Mouse (Mus musculus) adrenal gland, postnatal 36 days (tissue): Measurements from ENCODE around the gene Prkag1. TPM values are rescaled to one million over a fixed set of nuclear protein-coding genes. Genes with fewer than 3 reads are reported as not detected.

Experiments
- DNase-seq, 2 experiments: peaks; one replicate each; pipeline ENCODE4 v3.0.0; 2021; ENCODE audit warnings: mixed read lengths in 1 of 2
- total RNA-seq, 2 experiments: library from RNA; stranded (reverse); gene quantifications; 2 replicates each; pipeline ENCODE4 v1.2.3; 2021

Prkag1 gene
- total RNA-seq, 2 experiments from 2014 or later: 68.3 to 87.0 TPM

GRCm38 (mm10) chr15:98853161-98853937 lies 22.0 kb upstream of the Prkag1 start:
- DNase-seq: no peak

- no peak for DNase-seq
These were observed 21.4 kb upstream of the Prkag1 start for GRCm38 (mm10) chr15:98852733-98853132.

GRCm38 (mm10) chr15:98852071-98852470 lies 20.8 kb upstream of the Prkag1 start:
- no peak for DNase-seq

GRCm38 (mm10) chr15:98851229-98851818 lies 20.0 kb upstream of the Prkag1 start:
- no peak for DNase-seq

- DNase-seq: peak in 1 of 2 experiments; percentile 43
These were observed 19.3 kb upstream of the Prkag1 start for GRCm38 (mm10) chr15:98850668-98851067.

GRCm38 (mm10) chr15:98849956-98850600 lies 18.8 kb upstream of the Prkag1 start:
- DNase-seq: no peak

- DNase-seq: no peak
These were observed 17.8 kb upstream of the Prkag1 start for GRCm38 (mm10) chr15:98849165-98849564.

- DNase-seq: no peak
These were observed 14.8 kb upstream of the Prkag1 start for GRCm38 (mm10) chr15:98846140-98846539.

- DNase-seq: no peak
These were observed 13.8 kb upstream of the Prkag1 start for GRCm38 (mm10) chr15:98845149-98845548.

- no peak for DNase-seq
These were observed 12.4 kb upstream of the Prkag1 start for GRCm38 (mm10) chr15:98843595-98844223.

- DNase-seq: no peak
These were observed 8.6 kb upstream of the Prkag1 start for GRCm38 (mm10) chr15:98839671-98840585.

GRCm38 (mm10) chr15:98839161-98839560 lies 7.8 kb upstream of the Prkag1 start:
- no peak for DNase-seq

GRCm38 (mm10) chr15:98837743-98838103 lies 6.4 kb upstream of the Prkag1 start:
- no peak for DNase-seq

GRCm38 (mm10) chr15:98837006-98837742 lies 5.9 kb upstream of the Prkag1 start:
- no peak for DNase-seq

- DNase-seq: no peak
These were observed 4.0 kb upstream of the Prkag1 start for GRCm38 (mm10) chr15:98835291-98835690.

- no peak for DNase-seq
These were observed 2.7 kb upstream of the Prkag1 start for GRCm38 (mm10) chr15:98834059-98834458.

GRCm38 (mm10) chr15:98833281-98833680 lies 2.0 kb upstream of the Prkag1 start:
- DNase-seq: no peak

GRCm38 (mm10) chr15:98832161-98833058 lies 1.1 kb upstream of the Prkag1 start:
- DNase-seq: no peak

- DNase-seq: no peak
These were observed 339 bp upstream of the Prkag1 start for GRCm38 (mm10) chr15:98831684-98832035.

GRCm38 (mm10) chr15:98827611-98828011 lies 3.7 kb downstream of the Prkag1 start:
- no peak for DNase-seq
